Mouse (Mus musculus) G1E (cell line): ENCODE data around the gene Wfdc3. TPM values are rescaled to one million over a fixed set of nuclear protein-coding genes. Genes with fewer than 3 reads are reported as not detected.

Experiments used
- ATAC-seq: 2 replicates; pipeline ENCODE4 v1.8.0; 2016; ENCODE audit warnings: mild to moderate bottlenecking; ENCODE audit not compliant: insufficient number of reproducible peaks, poor library complexity, low FRiP score, severe bottlenecking; ENCODE audit errors: extremely low read depth
- DNase-seq: peaks from one replicate; pipeline ENCODE4 v3.0.0; 2012; ENCODE audit warnings: low spot score
- H3K27me3 ChIP-seq: 2 replicates; pipeline ENCODE4 v1.6.1; 2012; ENCODE audit warnings: mild to moderate bottlenecking, low read length, inconsistent platforms; ENCODE audit not compliant: insufficient read depth
- H3K36me3 ChIP-seq: replicated peaks from 2 replicates; pipeline ENCODE3; 2012; ENCODE audit warnings: mild to moderate bottlenecking, inconsistent platforms
- H3K4me1 ChIP-seq: 2 replicates; pipeline ENCODE4 v1.6.1; 2012; ENCODE audit warnings: low read depth, low read length, inconsistent platforms, mixed read lengths; ENCODE audit not compliant: insufficient read depth
- H3K4me3 ChIP-seq: 2 replicates; pipeline ENCODE4 v1.5.1; 2012; ENCODE audit warnings: low read depth, mild to moderate bottlenecking, inconsistent platforms, low read length, moderate library complexity, mixed read lengths
- H3K9me3 ChIP-seq: replicated peaks from 2 replicates; pipeline ENCODE4 v1.6.1; 2012; ENCODE audit warnings: inconsistent platforms
- CTCF ChIP-seq: IDR thresholded peaks from 2 replicates; pipeline ENCODE4 v1.5.1; 2012; ENCODE audit warnings: low read depth, low read length, inconsistent platforms, mixed read lengths
- GATA1 ChIP-seq: IDR thresholded peaks from 2 replicates; pipeline ENCODE4 v1.6.1; 2012; ENCODE audit warnings: borderline replicate concordance, low read length, inconsistent platforms, mixed read lengths
- GATA2 ChIP-seq: IDR thresholded peaks from 2 replicates; pipeline ENCODE4 v1.6.1; 2012; ENCODE audit warnings: low read depth, low read length, inconsistent platforms, borderline replicate concordance
- POLR2AphosphoS5 ChIP-seq: IDR thresholded peaks from 2 replicates; pipeline ENCODE4 v1.6.1; 2012; ENCODE audit warnings: low read depth, low read length, inconsistent platforms; ENCODE audit not compliant: insufficient replicate concordance
- TAL1 ChIP-seq: conservative IDR thresholded peaks from 2 replicates; pipeline ENCODE4 v1.6.1; 2012; ENCODE audit warnings: low read depth, low read length, inconsistent platforms, mixed read lengths
- polyA plus RNA-seq: library from polyadenylated mRNA; stranded (reverse); fragments of >175 nt; gene quantifications from 2 replicates; pipeline ENCODE4 v1.2.3, GENCODE M21; 2012
- total RNA-seq, 2 experiments: library from RNA; stranded (forward) in 1 of 2; stranded (reverse) in 1 of 2; fragments of 200-1000 nt in 1 of 2; fragments of >200 nt in 1 of 2; fragmentation: Nextera tagmentation in 1 of 2; gene quantifications; 2 replicates each; pipeline ENCODE4 v1.2.3; 2014 to 2017

Gene Wfdc3
- total and polyA plus RNA-seq, 3 experiments, result 0.03 to 2.0 (median 0.98) TPM

GRCm38 (mm10) chr2:164777246-164778014 is 31.7 kb upstream of the Wfdc3 start:
- Histone ChIP-seq H3K4me3 (no peak overlapping the region; the same call in 1 of the 2 replicates), H3K27me3 (peaks cover 46% of the 10 kb centered on the region), H3K36me3 (peaks cover 12% of the 10 kb centered on the region), H3K4me1 (peaks cover 21% of the 10 kb centered on the region), H3K9me3 (no peaks in the 10 kb centered on the region)
- ATAC-seq (no peak), DNase-seq (no peak)
- TF ChIP-seq TAL1, result no peak
- no peak for TF ChIP-seq GATA2

- no peak for ATAC-seq
- no peaks in the 10 kb centered on the region for H3K9me3 ChIP-seq
- H3K27me3 ChIP-seq, result peaks cover 42% of the 10 kb centered on the region
- TF ChIP-seq POLR2AphosphoS5, result no peak
- no peak for TF ChIP-seq TAL1
- no peak for TF ChIP-seq GATA1
- TF ChIP-seq GATA2, result no peak
- no peak for TF ChIP-seq CTCF
- peaks cover 18% of the 10 kb centered on the region for H3K36me3 ChIP-seq
- H3K4me1 ChIP-seq, result peaks cover 28% of the 10 kb centered on the region
- DNase-seq, result no peak
- no peak overlapping the region for H3K4me3 ChIP-seq
Observed at GRCm38 (mm10) chr2:164776801-164777200, 31.1 kb upstream of the Wfdc3 start.

GRCm38 (mm10) chr2:164776130-164776529 is 30.4 kb upstream of the Wfdc3 start:
- TF ChIP-seq GATA2 (no peak), TAL1 (no peak), GATA1 (no peak), CTCF (no peak), POLR2AphosphoS5 (no peak)
- DNase-seq (no peak), ATAC-seq (no peak)
- Histone ChIP-seq H3K9me3 (no peaks in the 10 kb centered on the region), H3K27me3 (peaks cover 38% of the 10 kb centered on the region), H3K4me3 (no peak overlapping the region), H3K4me1 (peaks cover 32% of the 10 kb centered on the region), H3K36me3 (peaks cover 25% of the 10 kb centered on the region)

DNA sequence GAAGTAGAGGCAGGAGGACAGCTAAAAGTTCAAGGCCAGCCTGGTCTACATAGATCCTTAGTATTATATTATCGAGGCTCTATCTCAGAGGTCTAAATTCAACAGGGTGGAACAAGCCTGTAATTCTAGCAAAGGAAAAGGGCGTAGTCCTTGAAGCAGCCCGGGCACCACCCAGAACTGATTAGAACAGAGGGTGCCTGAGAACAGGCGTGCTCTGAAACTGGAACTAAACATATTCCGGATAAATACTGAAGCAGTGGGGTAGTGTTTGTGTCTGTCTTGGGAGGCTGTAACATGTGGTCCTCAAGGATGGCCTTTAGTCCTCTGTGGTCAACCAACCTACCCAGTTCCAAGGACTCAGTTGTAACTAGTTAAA is 28.2 kb upstream of the Wfdc3 start:
- Histone ChIP-seq H3K4me3 (no peak overlapping the region; the same call in 1 of the 2 replicates), H3K9me3 (no peaks in the 10 kb centered on the region), H3K27me3 (peaks cover 27% of the 10 kb centered on the region), H3K4me1 (peaks cover 48% of the 10 kb centered on the region), H3K36me3 (peaks cover 33% of the 10 kb centered on the region)
- DNase-seq (no peak), ATAC-seq (no peak)
- TF ChIP-seq GATA2 (no peak), CTCF (no peak), GATA1 (no peak), POLR2AphosphoS5 (no peak; the same call in 1 of the 2 replicates), TAL1 (no peak)

GRCm38 (mm10) chr2:164773229-164773988 is 27.7 kb upstream of the Wfdc3 start:
- ATAC-seq (no peak), DNase-seq (no peak)
- Histone ChIP-seq H3K9me3 (no peaks in the 10 kb centered on the region), H3K27me3 (peaks cover 21% of the 10 kb centered on the region), H3K4me3 (no peak overlapping the region), H3K36me3 (peaks cover 35% of the 10 kb centered on the region), H3K4me1 (peaks cover 49% of the 10 kb centered on the region)
- no peak for TF ChIP-seq TAL1
- no peak for TF ChIP-seq POLR2AphosphoS5
- no peak for TF ChIP-seq CTCF
- TF ChIP-seq GATA2, result no peak
- no peak for TF ChIP-seq GATA1

DNA sequence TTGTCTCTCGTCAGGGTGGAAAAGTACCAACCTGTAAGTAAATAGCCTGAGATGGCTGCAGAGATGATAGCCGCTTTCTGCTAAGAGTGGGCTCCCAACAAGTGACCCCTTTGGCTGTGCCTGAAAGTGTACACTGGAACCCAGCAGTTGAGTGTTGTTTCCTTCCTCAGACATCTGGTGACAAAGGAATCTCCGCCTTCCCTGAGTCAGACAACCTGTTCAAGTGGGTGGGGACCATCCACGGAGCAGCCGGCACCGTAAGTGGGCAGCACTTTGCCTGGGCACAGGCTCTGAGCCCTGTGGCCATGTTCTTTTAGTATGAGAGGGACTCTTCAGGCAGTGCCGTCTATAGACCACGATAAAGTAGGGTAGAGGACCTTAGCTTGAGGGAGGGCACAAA is 25.4 kb upstream of the Wfdc3 start:
- Histone ChIP-seq H3K27me3 (no peaks in the 10 kb centered on the region), H3K9me3 (no peaks in the 10 kb centered on the region), H3K4me1 (peaks cover 55% of the 10 kb centered on the region), H3K36me3 (peaks cover 58% of the 10 kb centered on the region), H3K4me3 (peak overlapping the region; percentile 75)
- DNase-seq (no peak), ATAC-seq (no peak)
- no peak for TF ChIP-seq POLR2AphosphoS5
- no peak for TF ChIP-seq GATA1
- no peak for TF ChIP-seq TAL1
- TF ChIP-seq CTCF, result no peak
- no peak for TF ChIP-seq GATA2

GRCm38 (mm10) chr2:164770279-164770678 is 24.5 kb upstream of the Wfdc3 start:
- no peaks in the 10 kb centered on the region for H3K27me3 ChIP-seq
- peak; percentile 23 for DNase-seq
- H3K36me3 ChIP-seq, result peaks cover 66% of the 10 kb centered on the region
- H3K9me3 ChIP-seq, result no peaks in the 10 kb centered on the region
- peaks cover 55% of the 10 kb centered on the region for H3K4me1 ChIP-seq
- H3K4me3 ChIP-seq, result peak overlapping the region; percentile 75
- TF ChIP-seq CTCF (no peak), GATA1 (no peak), POLR2AphosphoS5 (no peak), TAL1 (no peak), GATA2 (no peak)
- no peak for ATAC-seq
